Mouse (Mus musculus) cerebellum, adult 2 months (tissue): ENCODE measurements around the gene Npas3. TPM values are rescaled to one million over a fixed set of nuclear protein-coding genes. Genes with fewer than 3 reads are reported as not detected.

Experiments used
- DNase-seq, 2 experiments: peaks; one replicate each; pipeline ENCODE4 v3.0.0; 2021
- H3K27ac ChIP-seq: fragments of 200-500 bp; 2 replicates; pipeline ENCODE4 v1.5.1; 2012; ENCODE audit warnings: low read length, control low read depth, inconsistent platforms; ENCODE audit not compliant: insufficient read depth
- H3K27me3 ChIP-seq: fragments of 200-500 bp; 2 replicates; pipeline ENCODE4 v1.6.1; 2012; ENCODE audit warnings: inconsistent platforms, mild to moderate bottlenecking, low read length, moderate library complexity; ENCODE audit not compliant: control insufficient read depth, insufficient read depth
- H3K4me1 ChIP-seq: fragments of 200-500 bp; 2 replicates; pipeline ENCODE4 v1.6.1; 2011; ENCODE audit warnings: low read length; ENCODE audit not compliant: control insufficient read depth, insufficient read depth
- H3K4me3 ChIP-seq: fragments of 200-500 bp; replicated peaks from 2 replicates; pipeline ENCODE3; 2011; ENCODE audit warnings: mild to moderate bottlenecking, low read depth, low read length, control low read depth; ENCODE audit not compliant: insufficient read depth
- CTCF ChIP-seq: fragments of 200-500 bp; IDR thresholded peaks from 2 replicates; pipeline ENCODE4 v1.5.1; 2011; ENCODE audit warnings: low read depth, mild to moderate bottlenecking, control low read depth, low read length, moderate library complexity, borderline replicate concordance; ENCODE audit not compliant: insufficient read depth
- POLR2A ChIP-seq: fragments of 200-500 bp; IDR thresholded peaks from 2 replicates; pipeline ENCODE4 v1.6.1; 2011; ENCODE audit warnings: low read length, control low read depth, borderline replicate concordance; ENCODE audit not compliant: insufficient read depth
- WGBS: fragments of 180-500 bp; shearing (Covaris S2); methylation state at CpG from one replicate; pipeline ENCODE4 v1.1.7; 2018; 5-methylcytosine and 5-hydroxymethylcytosine counted together
- polyA plus RNA-seq: library from polyadenylated mRNA; depleted of rRNA; stranded (reverse); fragments of >200 nt; gene quantifications from 2 replicates; pipeline ENCODE4 v1.2.3, GENCODE M21; 2012

Npas3 gene
- polyA plus RNA-seq, 1 experiment: 13.3 TPM

DNA sequence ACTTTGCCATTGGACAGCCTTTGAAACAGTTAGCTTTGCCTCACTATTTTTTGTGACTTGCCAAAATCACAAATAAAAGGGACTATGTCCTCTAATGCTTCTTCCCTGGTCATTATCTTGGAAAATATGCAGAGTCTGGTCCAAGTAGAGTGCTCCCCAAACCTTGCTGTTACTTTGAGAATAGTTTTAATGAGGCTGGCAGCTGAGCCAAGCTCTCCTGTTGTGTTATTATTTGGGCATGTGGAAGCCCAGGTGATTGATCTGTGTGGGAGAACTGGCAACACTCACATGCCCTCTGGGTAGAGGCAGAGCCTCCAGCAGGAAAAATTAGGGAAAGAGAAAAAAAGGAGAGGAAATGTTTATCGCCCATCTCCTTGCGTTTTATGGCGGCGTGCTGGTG, 500.9 kb downstream of the Npas3 start:
- no peak overlapping the region for H3K4me3 ChIP-seq
- no peaks in the 10 kb centered on the region; the same call in 1 of the 2 replicates for H3K4me1 ChIP-seq
- no peak overlapping the region for H3K27ac ChIP-seq
- no peak for TF ChIP-seq CTCF
- no peak for TF ChIP-seq POLR2A
- WGBS: 63% methylated on average over 4 of the region's 4 CpGs
- H3K27me3 ChIP-seq: no peaks in the 10 kb centered on the region; the same call in 1 of the 2 replicates
- DNase-seq: peak in 1 of 2 experiments; percentile 44

GRCm38 (mm10) chr12:53752281-53753072, 504.0 kb downstream of the Npas3 start:
- no peak for DNase-seq
- no peak for TF ChIP-seq POLR2A
- TF ChIP-seq CTCF: no peak
- Histone ChIP-seq H3K4me1 (no peaks in the 10 kb centered on the region), H3K4me3 (no peak overlapping the region), H3K27me3 (no peaks in the 10 kb centered on the region; the same call in 1 of the 2 replicates), H3K27ac (no peak overlapping the region)
- 70% methylated on average over 13 of the region's 13 CpGs for WGBS

DNA sequence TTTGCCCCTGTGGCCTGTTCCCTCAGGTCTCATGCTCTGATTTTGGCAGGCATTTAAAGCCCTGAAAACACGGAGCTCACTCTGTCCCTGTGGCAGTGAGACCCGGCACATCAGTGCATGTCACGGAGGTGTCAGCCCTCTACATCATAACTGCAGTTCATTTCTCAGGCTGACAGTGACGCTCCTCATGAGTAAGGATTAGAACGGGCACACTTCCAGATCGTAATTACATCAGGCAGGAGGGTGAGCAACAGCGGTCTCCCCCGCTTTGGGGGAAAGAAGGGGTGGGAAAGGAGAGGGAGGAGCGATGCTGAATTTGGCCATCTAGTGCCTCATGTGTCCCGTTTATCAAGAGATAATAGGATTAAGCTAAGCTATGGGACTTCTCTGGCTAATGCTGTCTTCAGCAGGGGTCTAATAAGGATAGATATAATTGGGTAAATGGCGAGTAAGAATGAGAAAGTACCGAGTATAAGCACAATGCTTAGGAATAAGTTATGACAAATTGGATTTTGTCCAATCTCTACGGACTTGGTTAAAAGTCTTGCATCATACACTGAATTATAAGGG, 505.0 kb downstream of the Npas3 start:
- H3K27me3 ChIP-seq: no peaks in the 10 kb centered on the region; the same call in 1 of the 2 replicates
- TF ChIP-seq POLR2A (no peak), CTCF (no peak)
- no peaks in the 10 kb centered on the region for H3K4me1 ChIP-seq
- no peak overlapping the region for H3K27ac ChIP-seq
- DNase-seq: no peak
- 6% methylated on average over 13 of the region's 13 CpGs for WGBS
- no peak overlapping the region for H3K4me3 ChIP-seq

DNA sequence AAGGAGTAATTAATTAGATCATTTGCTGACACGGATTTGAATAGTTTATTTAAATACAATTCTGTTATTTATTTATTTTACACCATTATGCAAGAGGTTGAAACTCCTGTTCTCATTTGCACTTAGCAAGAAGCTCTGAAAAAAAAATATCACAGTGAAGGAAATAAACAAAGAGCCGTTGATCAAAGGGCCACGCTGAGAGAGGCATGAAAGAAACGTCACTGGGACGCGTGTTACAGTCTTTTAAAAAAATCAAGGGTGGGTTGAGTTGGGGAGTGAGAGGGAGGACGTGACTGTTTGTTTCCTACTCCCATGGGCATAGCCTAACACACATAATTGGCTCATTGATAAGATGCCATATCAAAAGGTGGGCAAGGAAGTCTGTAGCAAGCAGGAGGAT, 505.8 kb downstream of the Npas3 start:
- H3K27ac ChIP-seq: no peak overlapping the region
- 60% methylated on average over 7 of the region's 7 CpGs for WGBS

DNA sequence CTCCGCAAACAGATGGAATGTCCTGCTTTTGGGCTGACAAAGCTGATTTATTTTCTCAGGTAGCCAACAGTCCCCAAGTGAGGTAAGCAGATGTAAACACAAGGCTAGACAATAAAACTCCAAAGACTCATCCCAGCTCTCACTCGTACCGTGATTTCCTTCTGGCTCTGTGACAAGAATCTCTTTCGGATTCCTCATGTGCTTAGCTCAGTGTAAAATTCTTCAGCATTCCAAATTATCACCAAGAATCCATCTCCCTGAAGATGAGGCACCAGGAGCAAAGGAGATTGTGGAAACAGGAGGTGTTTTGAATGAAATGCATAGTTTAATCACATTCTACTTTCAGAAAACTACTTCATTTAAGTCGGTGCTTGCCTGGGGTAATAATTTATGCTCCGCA, 509.2 kb downstream of the Npas3 start:
- 52% methylated on average over 6 of the region's 6 CpGs for WGBS
- TF ChIP-seq POLR2A (no peak), CTCF (no peak)
- Histone ChIP-seq H3K27me3 (no peaks in the 10 kb centered on the region), H3K27ac (no peak overlapping the region), H3K4me3 (no peak overlapping the region), H3K4me1 (no peaks in the 10 kb centered on the region)
- DNase-seq: no peak

More for the DNA sequence above, 505.8 kb downstream of the Npas3 start:
- H3K4me3 ChIP-seq: no peak overlapping the region
- TF ChIP-seq CTCF (no peak), POLR2A (no peak)
- DNase-seq: no peak
- no peaks in the 10 kb centered on the region for H3K4me1 ChIP-seq
- no peaks in the 10 kb centered on the region; the same call in 1 of the 2 replicates for H3K27me3 ChIP-seq

- Histone ChIP-seq H3K27ac (no peak overlapping the region), H3K4me1 (no peaks in the 10 kb centered on the region), H3K4me3 (no peak overlapping the region), H3K27me3 (no peaks in the 10 kb centered on the region)
- no peak for TF ChIP-seq POLR2A
- TF ChIP-seq CTCF: no peak
- WGBS: 90% methylated on average over 5 of the region's 5 CpGs
- DNase-seq: no peak
Observed at GRCm38 (mm10) chr12:53758356-53758755, 509.9 kb downstream of the Npas3 start.

GRCm38 (mm10) chr12:53764143-53764542, 515.7 kb downstream of the Npas3 start:
- Histone ChIP-seq H3K27me3 (no peaks in the 10 kb centered on the region), H3K4me3 (no peak overlapping the region), H3K27ac (no peak overlapping the region), H3K4me1 (no peaks in the 10 kb centered on the region)
- DNase-seq: no peak
- TF ChIP-seq CTCF: no peak
- no peak for TF ChIP-seq POLR2A
- WGBS: 41% methylated on average over 4 of the region's 4 CpGs

DNA sequence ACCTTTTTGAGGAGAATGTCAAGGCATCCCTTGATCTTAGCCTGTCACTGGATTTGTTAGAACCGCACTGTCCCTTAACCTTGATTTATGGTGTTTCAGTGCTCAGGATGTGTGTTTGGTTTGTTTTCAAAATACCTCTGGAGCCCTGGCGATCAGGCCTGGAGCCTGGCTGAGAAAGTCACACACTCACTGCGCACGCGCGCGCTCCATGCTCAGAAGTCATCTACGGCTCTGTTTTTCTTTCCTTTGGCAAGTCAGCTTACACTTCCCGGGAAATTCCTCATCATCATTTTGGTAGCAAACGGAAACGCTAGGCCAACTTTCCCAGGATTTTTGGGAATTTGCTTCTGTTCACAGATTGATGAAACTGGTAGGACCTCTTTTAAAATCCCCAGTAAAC, 519.9 kb downstream of the Npas3 start:
- TF ChIP-seq CTCF (no peak), POLR2A (no peak)
- H3K4me1 ChIP-seq: no peaks in the 10 kb centered on the region
- H3K27me3 ChIP-seq: no peaks in the 10 kb centered on the region
- 90% methylated on average over 11 of the region's 11 CpGs for WGBS
- H3K27ac ChIP-seq: no peak overlapping the region
- DNase-seq: no peak
- no peak overlapping the region for H3K4me3 ChIP-seq
